Mouse (Mus musculus): ENCODE results near the gene D6Ertd527e. TPM values are rescaled to one million over a fixed set of nuclear protein-coding genes. Genes with fewer than 3 reads are reported as not detected.

Gene D6Ertd527e
- polyA plus RNA-seq, 1 experiment from 2014 or later, result 0.18 TPM

- 64% methylated on average over 21 of the region's 21 CpGs for whole genome bisulfite sequencing
- H3K9ac ChIP-seq (ENCODE audit: low read depth, low read length), result no peak overlapping the region
- no peak for TF ChIP-seq CTCF (IDR thresholded peaks at IDR 0.05; ENCODE audit: low read depth)
- no peak overlapping the region for H3K4me3 ChIP-seq (ENCODE audit: low read depth, low read length)
- no peaks in the 10 kb centered on the region for H3K4me1 ChIP-seq (replicated peaks; ENCODE audit: control insufficient read depth, insufficient read depth, low read length)
- no peaks in the 10 kb centered on the region for H3K36me3 ChIP-seq (ENCODE audit: control insufficient read depth, insufficient read depth)
- no peaks in the 10 kb centered on the region for H3K27me3 ChIP-seq (replicated peaks; ENCODE audit: control insufficient read depth, insufficient read depth, low read length)
- no peaks in the 10 kb centered on the region for H3K9me3 ChIP-seq (ENCODE audit: control insufficient read depth)
- H3K27ac ChIP-seq (ENCODE audit: low read depth, low read length), result no peak overlapping the region
- no peak overlapping the region for H3K4me2 ChIP-seq (replicated peaks; ENCODE audit: low read depth)
- ATAC-seq, result no peak
Observed at GRCm38 (mm10) chr6:87152461-87153230, 48.1 kb downstream of the D6Ertd527e start.

DNA sequence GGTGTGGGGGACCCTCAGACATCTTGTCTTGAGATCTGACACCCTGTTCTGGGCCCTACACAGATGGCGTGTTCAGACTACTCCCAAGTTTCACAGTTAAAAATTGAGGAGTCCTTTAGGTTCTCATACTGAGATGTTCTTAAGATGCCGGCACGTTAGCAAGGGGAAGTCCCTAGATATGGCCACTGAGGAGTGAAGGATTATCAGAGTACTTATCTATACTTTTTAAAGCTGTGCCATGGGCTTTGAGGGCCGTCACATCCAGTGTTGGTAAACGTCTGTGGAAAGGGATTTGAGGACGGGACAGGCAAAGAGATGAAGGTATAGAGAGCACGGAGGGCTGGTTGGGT, 48.7 kb downstream of the D6Ertd527e start:
- TF ChIP-seq CTCF (IDR thresholded peaks at IDR 0.05; ENCODE audit: low read depth), result no peak
- H3K4me3 ChIP-seq (ENCODE audit: low read depth, low read length), result no peak overlapping the region
- no peaks in the 10 kb centered on the region for H3K4me1 ChIP-seq (replicated peaks; ENCODE audit: control insufficient read depth, insufficient read depth, low read length)
- no peaks in the 10 kb centered on the region for H3K36me3 ChIP-seq (ENCODE audit: control insufficient read depth, insufficient read depth)
- no peaks in the 10 kb centered on the region for H3K27me3 ChIP-seq (replicated peaks; ENCODE audit: control insufficient read depth, insufficient read depth, low read length)
- H3K4me2 ChIP-seq (replicated peaks; ENCODE audit: low read depth), result no peak overlapping the region
- ATAC-seq, result no peak
- no peak overlapping the region for H3K9ac ChIP-seq (ENCODE audit: low read depth, low read length)
- H3K9me3 ChIP-seq (ENCODE audit: control insufficient read depth), result no peaks in the 10 kb centered on the region
- 79% methylated on average over 7 of the region's 7 CpGs for WGBS
- H3K27ac ChIP-seq (ENCODE audit: low read depth, low read length), result no peak overlapping the region

DNA sequence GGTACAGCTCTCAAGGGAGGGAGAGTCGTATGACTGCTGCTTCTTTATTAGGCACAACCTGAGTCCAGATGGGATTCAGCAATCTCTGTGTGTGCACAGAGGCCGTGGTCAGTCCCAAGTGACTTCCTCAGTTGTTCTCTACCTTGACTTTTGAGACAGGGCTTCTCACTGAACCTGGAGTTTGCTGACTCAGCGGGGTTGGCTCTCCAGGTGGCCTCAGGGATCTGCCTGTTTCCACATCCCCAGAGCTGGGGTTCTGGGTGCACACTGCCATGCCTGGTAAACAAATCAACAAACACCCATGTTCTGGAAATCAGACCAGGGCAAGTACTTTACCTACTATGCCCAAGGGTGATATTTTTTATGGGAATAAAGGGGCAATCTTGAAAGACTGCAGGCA, 49.3 kb downstream of the D6Ertd527e start:
- Histone ChIP-seq H3K27ac (ENCODE audit: low read depth, low read length) (no peak overlapping the region), H3K27me3 (replicated peaks; ENCODE audit: control insufficient read depth, insufficient read depth, low read length) (no peaks in the 10 kb centered on the region), H3K4me1 (replicated peaks; ENCODE audit: control insufficient read depth, insufficient read depth, low read length) (no peaks in the 10 kb centered on the region), H3K9ac (ENCODE audit: low read depth, low read length) (no peak overlapping the region), H3K4me3 (ENCODE audit: low read depth, low read length) (no peak overlapping the region), H3K9me3 (ENCODE audit: control insufficient read depth) (no peaks in the 10 kb centered on the region), H3K4me2 (replicated peaks; ENCODE audit: low read depth) (no peak overlapping the region), H3K36me3 (ENCODE audit: control insufficient read depth, insufficient read depth) (no peaks in the 10 kb centered on the region)
- 82% methylated on average over 3 of the region's 3 CpGs for WGBS
- TF ChIP-seq CTCF (IDR thresholded peaks at IDR 0.05; ENCODE audit: low read depth), result no peak
- no peak for ATAC-seq

DNA sequence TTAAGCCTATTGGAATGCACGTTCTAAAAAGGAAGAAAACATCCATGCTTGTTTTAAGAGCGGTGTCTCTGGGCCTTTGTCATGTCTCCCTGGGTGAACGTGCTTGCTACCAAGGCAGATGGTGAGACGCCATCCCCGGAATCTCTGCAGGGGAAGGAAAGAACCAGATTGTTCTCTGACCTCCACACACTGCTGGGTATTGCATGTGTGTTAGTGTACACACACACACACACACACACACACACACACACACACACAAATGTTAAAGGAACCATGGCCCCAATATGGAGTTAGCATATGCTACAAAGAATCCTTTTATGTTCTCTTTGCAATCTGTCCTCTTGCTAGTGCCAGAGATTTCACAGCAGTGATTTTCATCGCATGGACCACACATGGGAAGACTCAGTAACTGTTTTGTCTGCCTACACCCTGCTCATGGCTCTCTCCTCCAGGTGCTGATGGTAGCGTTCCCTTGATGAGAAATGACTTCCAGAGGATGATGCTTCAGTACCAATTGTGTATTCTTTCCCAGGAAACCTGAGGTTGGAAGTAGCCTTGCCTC, 53.6 kb downstream of the D6Ertd527e start:
- Histone ChIP-seq H3K27me3 (replicated peaks; ENCODE audit: control insufficient read depth, insufficient read depth, low read length) (no peaks in the 10 kb centered on the region), H3K36me3 (ENCODE audit: control insufficient read depth, insufficient read depth) (no peaks in the 10 kb centered on the region), H3K4me1 (replicated peaks; ENCODE audit: control insufficient read depth, insufficient read depth, low read length) (no peaks in the 10 kb centered on the region), H3K9me3 (ENCODE audit: control insufficient read depth) (no peaks in the 10 kb centered on the region), H3K4me2 (replicated peaks; ENCODE audit: low read depth) (no peak overlapping the region), H3K4me3 (ENCODE audit: low read depth, low read length) (no peak overlapping the region), H3K27ac (ENCODE audit: low read depth, low read length) (no peak overlapping the region), H3K9ac (ENCODE audit: low read depth, low read length) (no peak overlapping the region)
- no peak for TF ChIP-seq CTCF (IDR thresholded peaks at IDR 0.05; ENCODE audit: low read depth)
- ATAC-seq, result no peak
- WGBS, result 83% methylated on average over 7 of the region's 7 CpGs

- 86% methylated on average over 5 of the region's 5 CpGs for WGBS
- Histone ChIP-seq H3K4me3 (ENCODE audit: low read depth, low read length) (no peak overlapping the region), H3K9me3 (ENCODE audit: control insufficient read depth) (no peaks in the 10 kb centered on the region), H3K4me1 (replicated peaks; ENCODE audit: control insufficient read depth, insufficient read depth, low read length) (no peaks in the 10 kb centered on the region), H3K4me2 (replicated peaks; ENCODE audit: low read depth) (no peak overlapping the region), H3K36me3 (ENCODE audit: control insufficient read depth, insufficient read depth) (no peaks in the 10 kb centered on the region; the same call in 1 of the 2 replicates), H3K9ac (ENCODE audit: low read depth, low read length) (no peak overlapping the region), H3K27me3 (replicated peaks; ENCODE audit: control insufficient read depth, insufficient read depth, low read length) (no peaks in the 10 kb centered on the region), H3K27ac (ENCODE audit: low read depth, low read length) (no peak overlapping the region)
- no peak for TF ChIP-seq CTCF (IDR thresholded peaks at IDR 0.05; ENCODE audit: low read depth)
- no peak for ATAC-seq
Observed at GRCm38 (mm10) chr6:87160196-87160595, 55.6 kb downstream of the D6Ertd527e start.

DNA sequence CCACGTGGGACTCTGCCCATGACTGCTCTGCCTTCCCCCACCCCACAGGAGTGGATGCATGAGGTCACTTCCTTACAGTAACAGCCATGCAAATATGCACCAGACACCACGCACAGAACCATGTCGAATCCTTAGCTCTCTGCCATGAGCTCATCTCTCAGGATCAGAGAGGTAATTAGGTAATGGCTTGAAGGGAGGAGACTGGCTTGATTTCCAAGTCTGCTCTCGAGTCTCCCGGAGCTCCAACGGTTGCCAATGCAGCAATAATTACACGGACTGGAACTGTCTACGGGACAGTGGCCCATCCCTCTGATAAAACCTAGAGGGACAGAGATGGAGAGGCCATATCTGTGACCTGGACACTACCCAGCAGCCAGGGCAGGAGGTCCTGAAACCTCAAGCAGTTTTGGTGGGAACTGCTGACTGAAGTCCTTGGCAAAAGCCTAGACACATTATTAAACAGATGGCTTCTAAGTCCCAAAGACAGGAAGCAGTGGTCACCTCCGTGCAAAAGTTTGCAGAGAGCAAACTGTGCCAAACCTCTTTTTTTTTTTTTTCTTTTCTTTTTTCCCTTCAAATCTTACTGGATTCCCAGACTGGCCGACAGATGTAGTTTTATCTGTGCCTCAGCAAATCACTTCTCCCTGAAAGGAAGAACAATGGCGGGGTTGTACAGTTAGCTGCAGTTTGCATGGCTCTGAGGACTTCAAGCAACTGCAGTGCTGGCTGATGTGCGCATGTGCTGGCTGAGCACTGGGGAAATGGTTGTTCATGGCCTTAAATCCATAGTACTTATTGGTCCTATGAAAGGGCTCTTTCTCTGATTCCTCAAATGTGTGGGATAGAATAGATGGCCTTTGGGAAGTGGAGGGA, 57.1 kb downstream of the D6Ertd527e start:
- Histone ChIP-seq H3K36me3 (ENCODE audit: control insufficient read depth, insufficient read depth) (no peaks in the 10 kb centered on the region; the same call in 1 of the 2 replicates), H3K9me3 (ENCODE audit: control insufficient read depth) (no peaks in the 10 kb centered on the region), H3K27me3 (replicated peaks; ENCODE audit: control insufficient read depth, insufficient read depth, low read length) (no peaks in the 10 kb centered on the region), H3K4me3 (ENCODE audit: low read depth, low read length) (no peak overlapping the region), H3K4me1 (replicated peaks; ENCODE audit: control insufficient read depth, insufficient read depth, low read length) (no peaks in the 10 kb centered on the region), H3K4me2 (replicated peaks; ENCODE audit: low read depth) (no peak overlapping the region), H3K9ac (ENCODE audit: low read depth, low read length) (no peak overlapping the region), H3K27ac (ENCODE audit: low read depth, low read length) (no peak overlapping the region)
- ATAC-seq, result no peak
- 61% methylated on average over 12 of the region's 12 CpGs for WGBS
- no peak for TF ChIP-seq CTCF (IDR thresholded peaks at IDR 0.05; ENCODE audit: low read depth)

Other genes starting within 250 kb of the D6Ertd527e start
- 75.6 and 81.8 TPM in 2 replicates for gene Nfu1, start 95.5 kb upstream of the D6Ertd527e start, polyA plus RNA-seq (2015; fragmentation: Nextera tagmentation; extraction: Ambion mirVana)
- gene Gfpt1, start 61.9 kb upstream of the D6Ertd527e start, polyA plus RNA-seq (2015; fragmentation: Nextera tagmentation; extraction: Ambion mirVana), result 17.5 and 18.8 TPM in 2 replicates
- 4.9 TPM in 2 replicates for gene Antxr1, start 231.1 kb downstream of the D6Ertd527e start, polyA plus RNA-seq (2015; fragmentation: Nextera tagmentation; extraction: Ambion mirVana)
- 4.7 and 30.0 TPM in 2 replicates for gene Gkn1, start 246.2 kb downstream of the D6Ertd527e start, polyA plus RNA-seq (2015; fragmentation: Nextera tagmentation; extraction: Ambion mirVana)

Data from intestine, postnatal 0 days (tissue).